Mouse (Mus musculus): ENCODE measurements around the gene Eif4g1. TPM values are rescaled to one million over a fixed set of nuclear protein-coding genes. Genes with fewer than 3 reads are reported as not detected.
A peak's percentile ranks its signal among the peaks of the same experiment; 100 is the strongest.

The Eif4g1 gene
- polyA plus RNA-seq, 1 experiment from 2014 or later: 73.5 TPM

GRCm38 (mm10) chr16:20693111-20693701 is 25.1 kb downstream of the Eif4g1 start, which contains the start of gene Fam131a:
TSS of gene Fam131a (plus strand) at chr16:20693241.
- TF ChIP-seq EP300 (IDR thresholded peaks at IDR 0.05): no peak
- TF ChIP-seq CTCF (IDR thresholded peaks at IDR 0.05): no peak
- ATAC-seq (peak; percentile 94), DNase-seq (ENCODE audit: low spot score) (peak; percentile 94)
- H3K4me2 ChIP-seq (replicated peaks; ENCODE audit: low read depth, low read length): peak within 1 kb of the TSS; percentile 95
- H3K9me3 ChIP-seq (ENCODE audit: low read length): no peaks in the 10 kb centered on the region
- WGBS: under 1% methylated on average over 34 of the region's 37 CpGs
- H3K36me3 ChIP-seq (ENCODE audit: insufficient read depth, low read length): peaks cover 22% of the 10 kb centered on the region; the same call in 1 of the 2 replicates
- H3K9ac ChIP-seq (replicated peaks; ENCODE audit: low read depth): peak within 1 kb of the TSS; percentile 75
- peak within 1 kb of the TSS; percentile 54 for H3K27ac ChIP-seq (ENCODE audit: low read length)
- H3K4me1 ChIP-seq (ENCODE audit: insufficient read depth, low read depth, low read length): peaks cover 12% of the 10 kb centered on the region; the same call in 1 of the 2 replicates
- H3K27me3 ChIP-seq (replicated peaks; ENCODE audit: insufficient read depth, low read length): no peaks in the 10 kb centered on the region
- peak within 1 kb of the TSS; percentile 58 for H3K4me3 ChIP-seq (ENCODE audit: low read depth, low read length)

GRCm38 (mm10) chr16:20694781-20695180 is 26.7 kb downstream of the Eif4g1 start:
- Histone ChIP-seq H3K36me3 (ENCODE audit: insufficient read depth, low read length) (0 out of 2 replicates have a peak, but pooled peaks cover 9% of the 10 kb centered on the region), H3K4me2 (replicated peaks; ENCODE audit: low read depth, low read length) (no peak overlapping the region), H3K27ac (ENCODE audit: low read length) (no peak overlapping the region), H3K27me3 (replicated peaks; ENCODE audit: insufficient read depth, low read length) (no peaks in the 10 kb centered on the region), H3K4me1 (ENCODE audit: insufficient read depth, low read depth, low read length) (peaks cover 12% of the 10 kb centered on the region; the same call in 1 of the 2 replicates), H3K9ac (replicated peaks; ENCODE audit: low read depth) (no peak overlapping the region), H3K4me3 (ENCODE audit: low read depth, low read length) (no peak overlapping the region), H3K9me3 (ENCODE audit: low read length) (no peaks in the 10 kb centered on the region)
- peak; percentile 7; the same call in 1 of the 2 replicates for ATAC-seq
- TF ChIP-seq EP300 (IDR thresholded peaks at IDR 0.05) (no peak), CTCF (IDR thresholded peaks at IDR 0.05) (no peak)
- 54% methylated on average over 8 of the region's 8 CpGs for WGBS
- peak; percentile 69 for DNase-seq (ENCODE audit: low spot score)

GRCm38 (mm10) chr16:20695622-20696323 is 27.7 kb downstream of the Eif4g1 start:
- peaks cover 12% of the 10 kb centered on the region; the same call in 1 of the 2 replicates for H3K4me1 ChIP-seq (ENCODE audit: insufficient read depth, low read depth, low read length)
- DNase-seq (ENCODE audit: low spot score) (peak; percentile 84), ATAC-seq (peak; percentile 57)
- no peaks in the 10 kb centered on the region for H3K27me3 ChIP-seq (replicated peaks; ENCODE audit: insufficient read depth, low read length)
- H3K9ac ChIP-seq (replicated peaks; ENCODE audit: low read depth): 0 out of 2 replicates have a peak overlapping the region, but pooled peaks have one; percentile 8
- H3K27ac ChIP-seq (ENCODE audit: low read length): no peak overlapping the region
- peak overlapping the region; percentile 50 for H3K4me2 ChIP-seq (replicated peaks; ENCODE audit: low read depth, low read length)
- WGBS: 6% methylated on average over 45 of the region's 46 CpGs
- peak overlapping the region; percentile 23 for H3K4me3 ChIP-seq (ENCODE audit: low read depth, low read length)
- TF ChIP-seq EP300 (IDR thresholded peaks at IDR 0.05) (no peak), CTCF (IDR thresholded peaks at IDR 0.05) (no peak)
- H3K9me3 ChIP-seq (ENCODE audit: low read length): no peaks in the 10 kb centered on the region
- H3K36me3 ChIP-seq (ENCODE audit: insufficient read depth, low read length): 0 out of 2 replicates have a peak, but pooled peaks cover 6% of the 10 kb centered on the region

- ATAC-seq (no peak), DNase-seq (ENCODE audit: low spot score) (no peak)
- TF ChIP-seq CTCF (IDR thresholded peaks at IDR 0.05) (no peak), EP300 (IDR thresholded peaks at IDR 0.05) (no peak)
- 0 out of 2 replicates have a peak, but pooled peaks cover 5% of the 10 kb centered on the region for H3K36me3 ChIP-seq (ENCODE audit: insufficient read depth, low read length)
- H3K27me3 ChIP-seq (replicated peaks; ENCODE audit: insufficient read depth, low read length): no peaks in the 10 kb centered on the region
- WGBS: 79% methylated on average over 5 of the region's 5 CpGs
- H3K4me2 ChIP-seq (replicated peaks; ENCODE audit: low read depth, low read length): no peak overlapping the region
- no peaks in the 10 kb centered on the region for H3K9me3 ChIP-seq (ENCODE audit: low read length)
- peaks cover 12% of the 10 kb centered on the region; the same call in 1 of the 2 replicates for H3K4me1 ChIP-seq (ENCODE audit: insufficient read depth, low read depth, low read length)
- H3K4me3 ChIP-seq (ENCODE audit: low read depth, low read length): no peak overlapping the region
- H3K27ac ChIP-seq (ENCODE audit: low read length): no peak overlapping the region
- no peak overlapping the region for H3K9ac ChIP-seq (replicated peaks; ENCODE audit: low read depth)
These were observed 31.2 kb downstream of the Eif4g1 start for GRCm38 (mm10) chr16:20699266-20699665.

GRCm38 (mm10) chr16:20700036-20700435 is 31.9 kb downstream of the Eif4g1 start:
- ATAC-seq (no peak), DNase-seq (ENCODE audit: low spot score) (no peak)
- H3K36me3 ChIP-seq (ENCODE audit: insufficient read depth, low read length): 0 out of 2 replicates have a peak, but pooled peaks cover 5% of the 10 kb centered on the region
- H3K9ac ChIP-seq (replicated peaks; ENCODE audit: low read depth): no peak overlapping the region
- no peaks in the 10 kb centered on the region for H3K27me3 ChIP-seq (replicated peaks; ENCODE audit: insufficient read depth, low read length)
- H3K4me3 ChIP-seq (ENCODE audit: low read depth, low read length): no peak overlapping the region
- H3K9me3 ChIP-seq (ENCODE audit: low read length): no peaks in the 10 kb centered on the region
- TF ChIP-seq EP300 (IDR thresholded peaks at IDR 0.05): no peak
- no peak for TF ChIP-seq CTCF (IDR thresholded peaks at IDR 0.05)
- 60% methylated on average over 5 of the region's 5 CpGs for WGBS
- H3K4me1 ChIP-seq (ENCODE audit: insufficient read depth, low read depth, low read length): peaks cover 6% of the 10 kb centered on the region; the same call in 1 of the 2 replicates
- H3K27ac ChIP-seq (ENCODE audit: low read length): no peak overlapping the region
- no peak overlapping the region for H3K4me2 ChIP-seq (replicated peaks; ENCODE audit: low read depth, low read length)

GRCm38 (mm10) chr16:20701316-20701715 is 33.2 kb downstream of the Eif4g1 start:
- H3K27ac ChIP-seq (ENCODE audit: low read length): no peak overlapping the region

More at GRCm38 (mm10) chr16:20701316-20701715, 33.2 kb downstream of the Eif4g1 start:
- Histone ChIP-seq H3K4me2 (replicated peaks; ENCODE audit: low read depth, low read length) (no peak overlapping the region), H3K27me3 (replicated peaks; ENCODE audit: insufficient read depth, low read length) (no peaks in the 10 kb centered on the region), H3K9ac (replicated peaks; ENCODE audit: low read depth) (no peak overlapping the region), H3K36me3 (ENCODE audit: insufficient read depth, low read length) (0 out of 2 replicates have a peak, but pooled peaks cover 5% of the 10 kb centered on the region), H3K4me1 (ENCODE audit: insufficient read depth, low read depth, low read length) (no peaks in the 10 kb centered on the region), H3K4me3 (ENCODE audit: low read depth, low read length) (no peak overlapping the region), H3K9me3 (ENCODE audit: low read length) (no peaks in the 10 kb centered on the region)
- WGBS: 65% methylated on average over 7 of the region's 7 CpGs
- TF ChIP-seq EP300 (IDR thresholded peaks at IDR 0.05): no peak
- TF ChIP-seq CTCF (IDR thresholded peaks at IDR 0.05): no peak
- DNase-seq (ENCODE audit: low spot score) (no peak), ATAC-seq (no peak)

Measured in lung, postnatal 0 days (tissue).